Mouse (Mus musculus) thymus, postnatal 4 days (tissue): ENCODE measurements around the gene Lad1.

Source experiments
- DNase-seq: peaks from one replicate; pipeline ENCODE4 v3.0.0; 2021

The Lad1 gene

GRCm38 (mm10) chr1:135818481-135819086, at the start of gene Lad1:
Gene Lad1 (plus strand): TSS chr1:135818598.
- DNase-seq = peak; percentile 48

GRCm38 (mm10) chr1:135770237-135770636, 48.2 kb upstream of the Lad1 start:
- no peak for DNase-seq

DNA sequence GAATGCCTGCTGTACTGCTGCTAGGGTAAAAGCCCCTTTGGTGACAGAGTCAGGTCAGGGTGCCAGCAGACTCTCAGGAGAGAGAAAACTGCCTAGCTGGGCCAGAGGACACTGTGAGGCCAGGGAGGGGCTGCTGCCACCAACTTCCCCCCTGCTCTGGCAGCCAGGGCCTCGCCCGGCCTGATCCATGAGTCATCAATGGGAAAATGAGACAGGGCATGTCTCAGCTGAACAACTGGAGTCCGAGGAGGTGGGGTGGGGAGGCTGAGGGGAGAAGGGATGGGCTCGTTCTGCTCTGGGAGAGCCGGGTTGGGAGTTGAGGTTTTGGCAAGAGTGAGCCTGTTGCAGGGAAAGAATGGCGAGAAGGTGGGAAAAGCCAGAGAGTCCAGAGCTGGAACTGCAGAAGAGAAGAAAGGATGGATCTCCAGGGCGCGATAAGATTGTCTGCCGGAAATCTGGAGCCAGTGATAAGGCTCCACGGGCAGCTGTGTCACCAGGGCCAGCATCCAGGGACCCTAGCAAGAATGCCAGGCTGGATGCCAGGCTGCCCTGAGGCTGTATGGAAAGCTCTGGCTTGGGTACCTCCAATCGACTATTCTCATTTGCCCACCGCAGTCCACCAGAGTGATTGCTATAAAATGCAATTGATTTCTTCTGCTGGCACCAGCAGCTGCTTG, 47.4 kb upstream of the Lad1 start:
- DNase-seq = no peak

DNA sequence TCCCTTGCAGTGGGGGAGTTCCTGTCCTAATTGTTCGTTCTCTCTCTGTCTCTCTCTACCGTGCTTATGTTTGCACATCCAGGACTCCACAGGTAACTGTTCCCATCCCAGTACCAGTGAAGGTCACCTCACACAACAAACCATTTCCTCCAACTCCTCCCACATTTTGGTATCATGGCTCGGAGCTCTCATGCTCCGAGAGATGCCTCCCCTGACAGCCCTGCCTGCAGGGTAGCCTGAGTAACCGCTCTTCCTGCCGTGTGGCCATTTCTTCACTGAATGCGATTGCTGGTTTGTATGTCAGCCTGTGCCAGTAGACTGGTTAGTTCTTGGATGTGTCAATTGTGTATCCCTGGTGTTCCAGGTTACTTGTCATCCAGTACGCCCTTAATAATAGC, 46.8 kb upstream of the Lad1 start:
- no peak for DNase-seq

DNA sequence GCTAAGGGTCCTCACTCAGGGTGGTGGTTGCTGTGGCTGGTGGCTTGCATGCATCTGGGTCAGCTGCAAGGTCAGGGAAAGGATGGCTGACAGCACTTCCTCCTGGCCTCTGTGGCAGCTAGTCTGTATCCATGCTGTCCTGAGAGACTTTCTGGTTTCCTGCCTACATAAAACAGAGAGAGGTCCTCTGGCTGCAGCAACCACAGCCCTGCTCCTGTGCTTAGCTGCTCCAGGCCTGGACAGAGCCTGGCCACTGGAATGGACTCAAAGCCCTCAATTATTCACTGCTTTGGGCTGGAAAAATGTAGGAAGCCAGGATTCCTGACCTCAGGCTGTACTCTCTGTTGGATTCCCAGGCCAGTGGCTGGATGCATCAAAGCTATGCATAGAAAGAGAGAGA, 41.8 kb upstream of the Lad1 start:
- no peak for DNase-seq

GRCm38 (mm10) chr1:135777046-135777445, 41.4 kb upstream of the Lad1 start:
- no peak for DNase-seq

- peak; percentile 67 for DNase-seq
Observed at GRCm38 (mm10) chr1:135778780-135779535, 39.4 kb upstream of the Lad1 start, which contains the start of gene Tnni1. Gene Tnni1 (plus strand): TSS chr1:135779434.

- DNase-seq = no peak
Observed at GRCm38 (mm10) chr1:135780649-135781048, 37.7 kb upstream of the Lad1 start.

- DNase-seq = peak; percentile 80
Observed at GRCm38 (mm10) chr1:135781220-135781619, 37.2 kb upstream of the Lad1 start.

- DNase-seq = no peak
Observed at GRCm38 (mm10) chr1:135782816-135783215, 35.6 kb upstream of the Lad1 start.

DNA sequence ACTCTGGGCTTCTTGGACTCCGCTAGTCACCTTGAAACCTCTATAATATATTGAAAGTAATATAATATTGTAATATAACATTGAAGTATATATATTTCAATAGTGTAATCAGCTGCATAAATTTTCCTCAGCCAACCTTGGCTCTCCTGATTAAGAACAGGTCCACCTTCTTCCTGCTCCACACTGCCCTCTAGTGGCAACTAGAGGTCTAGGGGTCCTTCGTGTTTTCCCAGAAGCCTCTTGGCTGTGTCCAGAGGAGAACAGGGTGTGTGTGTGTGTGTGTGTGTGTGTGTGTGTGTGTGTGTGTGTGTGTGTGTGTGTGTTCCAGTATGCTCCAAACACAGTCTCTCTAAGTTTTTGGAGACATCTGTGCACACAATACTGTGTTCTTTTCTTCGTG, 30.6 kb upstream of the Lad1 start:
- DNase-seq = peak; percentile 87

DNA sequence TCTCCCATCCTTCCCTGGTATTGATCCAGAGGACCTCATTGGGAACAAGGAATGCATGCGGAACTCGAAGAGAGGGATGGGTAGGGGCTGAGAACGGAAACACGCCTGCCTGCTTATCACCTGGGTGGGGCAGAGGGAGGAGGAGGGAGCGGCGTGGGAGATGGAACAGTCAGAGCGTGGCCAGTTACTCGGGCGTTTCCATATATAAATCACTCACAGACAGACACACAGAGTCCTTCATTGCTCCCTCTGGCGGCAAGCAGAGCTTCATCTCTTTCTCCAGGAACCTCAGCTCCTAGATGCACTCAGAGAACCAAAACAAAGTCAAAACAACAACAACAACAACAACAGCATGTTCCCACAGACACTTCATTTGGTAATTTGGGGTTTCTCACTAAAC, 29.7 kb upstream of the Lad1 start:
- DNase-seq = peak; percentile 78

DNA sequence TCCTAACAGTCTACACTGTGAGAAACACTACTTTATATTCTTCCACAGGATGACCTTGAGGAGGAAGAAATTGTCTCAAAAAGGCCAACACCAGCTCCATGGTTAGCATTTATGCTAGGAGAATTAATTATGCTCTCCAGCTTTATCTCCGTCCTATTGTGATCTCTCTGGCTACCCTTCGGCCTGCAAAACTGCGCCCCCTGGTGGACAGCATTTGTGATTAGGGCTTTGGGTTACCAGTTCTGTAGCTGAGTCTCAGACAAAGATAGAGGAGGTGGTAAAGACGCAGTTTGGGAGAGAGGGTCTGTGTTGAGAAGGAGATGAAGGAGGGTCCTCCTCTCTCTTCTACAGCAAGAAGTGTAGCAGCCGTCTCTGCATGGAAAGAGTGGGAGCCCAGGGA, 28.6 kb upstream of the Lad1 start:
- peak; percentile 93 for DNase-seq

GRCm38 (mm10) chr1:135792143-135792939, 26.1 kb upstream of the Lad1 start:
- DNase-seq = no peak

DNA sequence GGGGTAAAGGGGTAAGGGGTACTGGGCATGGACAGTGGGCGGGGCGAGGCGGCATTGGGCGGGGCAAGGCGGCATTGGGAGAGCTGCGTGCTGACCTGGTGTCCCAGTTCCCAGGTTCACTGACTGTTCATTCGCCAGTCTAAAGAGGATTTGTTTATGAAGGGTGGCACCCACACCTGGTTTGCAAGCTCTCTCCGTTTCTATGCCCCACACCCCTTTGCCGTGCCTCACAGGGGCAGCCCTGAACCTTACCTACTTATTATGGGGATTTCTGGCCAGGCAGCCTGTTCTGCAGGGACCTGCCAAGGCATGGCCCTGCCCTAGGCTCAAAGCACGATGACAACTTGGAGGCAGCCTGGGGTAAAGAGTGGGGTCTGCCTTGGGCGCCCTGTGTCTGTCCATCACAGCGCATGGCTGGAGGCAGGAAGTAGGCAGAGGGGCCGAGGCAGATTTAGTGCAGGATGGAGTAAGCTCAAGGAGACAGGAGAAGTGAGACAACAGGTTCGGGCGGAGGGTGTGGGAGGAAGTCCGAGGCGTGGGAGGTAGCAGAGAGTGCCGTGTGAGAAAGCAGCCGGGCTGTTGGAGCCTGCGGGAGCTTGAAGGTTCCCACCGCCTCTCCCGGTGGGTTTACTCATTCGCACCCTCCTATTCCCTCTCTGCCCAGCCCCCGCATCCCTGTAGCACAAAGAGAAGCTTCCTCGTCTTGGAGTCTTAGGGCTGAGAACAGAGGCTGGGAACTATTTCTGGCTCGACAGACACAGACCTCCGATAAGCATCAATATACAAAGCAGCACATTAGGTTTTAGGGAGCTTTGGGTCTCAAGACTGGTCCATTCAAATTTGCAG, 24.8 kb upstream of the Lad1 start:
- DNase-seq = peak; percentile 59

DNA sequence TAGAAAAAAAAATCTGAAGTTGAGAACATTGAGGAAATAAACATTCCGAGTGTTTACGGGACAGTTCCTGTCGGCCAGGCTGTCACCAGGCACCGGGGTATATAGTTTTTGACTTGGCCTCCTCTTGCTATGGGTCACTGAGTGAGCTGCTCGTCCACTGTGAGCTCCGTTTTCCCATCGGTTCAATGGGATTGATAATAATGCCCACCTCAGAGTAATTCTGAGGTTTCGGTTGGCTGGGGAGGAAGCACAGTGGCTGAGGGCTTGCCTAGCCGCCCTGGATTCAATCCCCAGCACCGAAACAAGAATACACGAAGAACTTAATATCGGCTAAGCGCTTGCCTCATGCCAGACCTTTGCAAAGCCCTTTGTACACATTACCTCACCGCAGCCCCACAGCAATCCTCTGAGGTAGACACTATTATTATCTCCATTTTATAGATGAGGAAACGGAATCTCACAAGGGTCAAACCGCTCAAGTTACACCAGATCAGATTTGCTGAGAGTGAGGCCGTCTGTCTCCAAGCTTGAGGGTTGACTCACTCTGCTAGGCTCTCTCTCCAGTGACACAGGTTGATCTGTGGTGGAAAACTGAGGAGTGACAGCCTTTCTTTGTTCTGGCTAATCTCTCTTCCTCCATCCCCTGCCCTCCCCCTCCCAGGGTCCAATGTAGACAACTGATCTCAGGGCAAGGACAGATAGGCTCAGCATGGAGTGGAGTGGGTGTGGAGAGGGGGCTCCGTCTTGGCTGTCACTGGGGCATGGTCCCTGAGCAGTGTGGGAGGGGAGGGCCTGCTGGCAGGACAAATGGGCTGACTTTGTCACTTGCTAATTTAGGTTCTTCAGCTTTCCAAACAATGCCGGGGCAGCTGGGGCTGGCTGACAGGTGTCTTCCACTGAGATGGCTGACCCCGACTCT, 23.9 kb upstream of the Lad1 start:
- no peak for DNase-seq

- DNase-seq = no peak
Observed at GRCm38 (mm10) chr1:135798492-135798891, 19.9 kb upstream of the Lad1 start.

GRCm38 (mm10) chr1:135799109-135799627, 19.2 kb upstream of the Lad1 start:
- no peak for DNase-seq

DNA sequence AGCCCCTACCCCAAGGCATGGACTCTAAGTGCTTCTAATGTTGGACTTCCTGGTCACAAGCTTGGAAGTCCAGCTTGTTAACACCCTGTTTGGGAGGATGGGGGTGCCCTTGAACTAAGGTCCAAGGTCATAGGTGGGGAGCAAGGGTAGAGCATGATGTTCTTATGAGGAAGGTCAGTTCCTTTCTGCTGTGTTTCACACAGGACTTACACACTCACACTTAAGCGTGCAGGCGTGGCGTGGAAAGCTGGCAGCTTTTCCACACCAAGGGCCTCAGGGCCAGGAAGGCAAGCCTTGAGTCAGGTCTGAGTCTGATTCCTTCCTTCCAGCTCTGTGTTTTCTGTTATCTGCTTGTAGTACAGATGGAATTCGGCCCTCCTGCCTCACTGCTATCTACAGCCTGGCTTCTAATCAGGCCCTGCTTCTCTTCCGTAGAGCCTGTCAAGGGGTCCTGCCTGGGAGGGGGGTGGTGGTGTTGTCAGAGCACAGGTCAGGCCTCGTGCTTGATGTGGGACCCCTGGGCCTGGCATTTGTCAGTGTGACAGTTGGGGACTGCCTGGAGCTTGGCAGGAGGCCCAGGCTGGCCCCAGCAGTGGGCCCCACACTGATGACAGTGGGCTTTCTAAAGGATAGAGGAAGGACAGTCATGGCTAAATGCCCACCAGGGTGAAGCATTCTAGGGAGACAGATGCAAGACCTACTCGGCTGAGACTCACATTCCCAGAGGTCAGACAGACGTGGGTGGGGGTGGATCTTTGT, 18.0 kb upstream of the Lad1 start:
- no peak for DNase-seq

DNA sequence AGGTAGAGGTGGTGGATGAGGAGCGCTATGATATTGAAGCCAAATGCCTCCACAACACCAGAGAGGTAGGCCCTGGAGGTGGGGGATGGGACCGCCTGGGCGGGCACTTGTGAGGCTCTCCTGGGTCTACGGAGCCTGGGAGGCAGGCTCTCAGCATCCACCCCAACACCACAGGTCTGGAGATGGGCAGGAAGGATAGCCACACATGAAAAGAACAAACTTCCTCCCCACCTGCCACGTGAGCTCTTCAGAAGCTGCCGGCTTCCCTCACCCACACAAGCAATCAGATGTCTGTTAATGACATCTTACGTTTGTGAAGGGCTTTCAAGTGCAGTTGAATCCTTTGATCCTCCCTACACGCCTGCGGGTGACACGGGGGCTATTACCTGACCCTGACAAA, 10.9 kb upstream of the Lad1 start:
- peak; percentile 68 for DNase-seq
